Mouse (Mus musculus) small intestine, adult 2 months (tissue): Measurements from ENCODE around the gene Hmgb1.

ENCODE experiments used
- CTCF ChIP-seq: fragments of 200-500 bp; IDR thresholded peaks from 2 replicates; pipeline ENCODE4 v1.5.1; 2012; ENCODE audit warnings: low read depth, mild to moderate bottlenecking, control low read depth, inconsistent platforms, low read length, moderate library complexity, mixed read lengths; ENCODE audit not compliant: insufficient replicate concordance, insufficient read length; ENCODE audit errors: extremely low read depth
- POLR2A ChIP-seq: fragments of 200-500 bp; IDR thresholded peaks from 2 replicates; pipeline ENCODE4 v1.6.1; 2012; ENCODE audit warnings: low read depth, mild to moderate bottlenecking, control low read depth, inconsistent platforms, low read length, moderate library complexity

DNA sequence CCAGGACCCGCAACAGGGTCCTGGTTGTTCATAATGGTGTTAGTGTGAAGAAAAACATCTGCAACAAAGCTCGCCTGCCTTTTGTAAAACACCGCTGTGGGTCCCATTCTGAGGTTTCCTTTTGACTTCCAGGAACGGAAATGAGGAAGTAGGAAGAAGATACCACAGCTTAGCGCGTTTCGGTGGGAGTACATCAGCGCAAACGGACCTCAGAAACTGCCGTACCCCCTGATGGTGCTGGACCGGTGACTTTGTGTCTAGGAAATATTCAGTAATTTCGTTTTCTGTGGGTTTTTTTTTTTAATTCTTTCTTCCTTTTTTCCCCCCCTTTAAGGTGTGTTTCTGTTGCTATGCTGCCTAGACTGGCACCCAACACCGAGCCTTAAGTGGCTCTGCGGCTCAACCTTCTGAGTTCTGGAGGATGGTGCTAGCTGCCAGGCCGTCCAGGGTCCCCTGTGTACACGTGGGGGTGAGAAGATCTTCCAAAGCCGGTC, 116.0 kb downstream of the Hmgb1 start:
- TF ChIP-seq CTCF (no peak), POLR2A (no peak)
